Mouse (Mus musculus) lung, postnatal 0 days (tissue): ENCODE results near the gene Efcab12. TPM values are rescaled to one million over a fixed set of nuclear protein-coding genes. Genes with fewer than 3 reads are reported as not detected.
"Not testable (repeated sequence)": the region's sequence is repeated elsewhere in the genome, so short reads cannot be mapped to it uniquely, and the experiment has no call there.

ENCODE experiments used
- ATAC-seq: fragments of 200-750 bp; cut with Nextera tagmentation; 2 replicates; pipeline ENCODE4 v1.8.0; 2017; ENCODE audit warnings: moderate library complexity
- DNase-seq: peaks from one replicate; pipeline ENCODE4 v3.0.0-alpha.2; 2016; ENCODE audit warnings: low spot score
- H3K27ac ChIP-seq: fragments of 300-500 bp; sonication (generic); 2 replicates; pipeline ENCODE4 v1.5.1; 2014; ENCODE audit warnings: antibody characterized with exemption, mild to moderate bottlenecking, low read length, mixed read lengths
- H3K27me3 ChIP-seq: fragments of 300-500 bp; sonication (generic); replicated peaks from 2 replicates; pipeline ENCODE4 v1.6.1; 2014; ENCODE audit warnings: low read length, mixed read lengths; ENCODE audit not compliant: insufficient read depth
- H3K36me3 ChIP-seq: fragments of 300-500 bp; sonication (generic); 2 replicates; pipeline ENCODE4 v1.6.1; 2014; ENCODE audit warnings: low read length, mixed read lengths; ENCODE audit not compliant: insufficient read depth
- H3K4me1 ChIP-seq: fragments of 300-500 bp; sonication (generic); 2 replicates; pipeline ENCODE4 v1.6.1; 2014; ENCODE audit warnings: antibody characterized with exemption, low read depth, low read length, mixed read lengths; ENCODE audit not compliant: insufficient read depth
- H3K4me2 ChIP-seq: fragments of 300-500 bp; sonication (generic); replicated peaks from 2 replicates; pipeline ENCODE4 v1.6.1; 2014; ENCODE audit warnings: low read depth, mild to moderate bottlenecking, low read length, moderate library complexity, mixed read lengths
- H3K4me3 ChIP-seq: fragments of 300-500 bp; sonication (generic); 2 replicates; pipeline ENCODE4 v1.5.1; 2014; ENCODE audit warnings: low read depth, low read length
- H3K9ac ChIP-seq: fragments of 300-500 bp; sonication (generic); replicated peaks from 2 replicates; pipeline ENCODE4 v1.6.1; 2014; ENCODE audit warnings: low read depth, mild to moderate bottlenecking
- H3K9me3 ChIP-seq: fragments of 300-500 bp; sonication (generic); 2 replicates; pipeline ENCODE4 v1.6.1; 2016; ENCODE audit warnings: low read length, mixed read lengths
- CTCF ChIP-seq: IDR thresholded peaks from 2 replicates; pipeline ENCODE4 v1.5.1; 2016; ENCODE audit warnings: antibody characterized with exemption, mild to moderate bottlenecking
- EP300 ChIP-seq: IDR thresholded peaks from 2 replicates; pipeline ENCODE4 v1.6.1; 2016; ENCODE audit warnings: antibody characterized with exemption, mild to moderate bottlenecking, control low read depth
- WGBS: fragments of 180-500 bp; shearing (Covaris S2); extraction: QIAGEN DNeasy Blood & Tissue Kit; methylation state at CpG from one replicate; pipeline ENCODE4 v1.1.7; 2014; 5-methylcytosine and 5-hydroxymethylcytosine counted together
- polyA plus RNA-seq: library from polyadenylated mRNA; unstranded; fragments of >200 nt; fragmentation: Nextera tagmentation; extraction: Ambion mirVana; gene quantifications from 2 replicates; pipeline ENCODE4 v1.2.1, GENCODE M21; 2015

The Efcab12 gene
- polyA plus RNA-seq, 1 experiment from 2014 or later: 1.5 TPM

GRCm38 (mm10) chr6:115877239-115877638, 39.0 kb upstream of the Efcab12 start:
- no peaks in the 10 kb centered on the region for H3K9me3 ChIP-seq
- H3K4me2 ChIP-seq: no peak overlapping the region
- peaks cover 6% of the 10 kb centered on the region; the same call in 1 of the 2 replicates for H3K4me1 ChIP-seq
- no peak for TF ChIP-seq CTCF
- TF ChIP-seq EP300: no peak
- no peak overlapping the region for H3K9ac ChIP-seq
- no peak overlapping the region for H3K27ac ChIP-seq
- ATAC-seq (no peak), DNase-seq (no peak)
- H3K4me3 ChIP-seq: no peak overlapping the region
- H3K27me3 ChIP-seq: no peaks in the 10 kb centered on the region
- no peaks in the 10 kb centered on the region for H3K36me3 ChIP-seq
- 83% methylated on average over 2 of the region's 2 CpGs for WGBS

- not testable (repeated sequence) for H3K27ac ChIP-seq, DNase-seq, H3K4me3 ChIP-seq, H3K9me3 ChIP-seq, H3K4me1 ChIP-seq, H3K27me3 ChIP-seq, H3K4me2 ChIP-seq, ATAC-seq, H3K9ac ChIP-seq, H3K36me3 ChIP-seq
- WGBS: no CpG with 5 or more reads among the region's 3 CpGs
Measured at GRCm38 (mm10) chr6:115871318-115871717, 33.1 kb upstream of the Efcab12 start.

GRCm38 (mm10) chr6:115867157-115867556, 28.9 kb upstream of the Efcab12 start:
- H3K36me3 ChIP-seq, DNase-seq, H3K4me2 ChIP-seq, H3K4me1 ChIP-seq, H3K9me3 ChIP-seq, H3K27ac ChIP-seq, H3K27me3 ChIP-seq, ATAC-seq, H3K9ac ChIP-seq, H3K4me3 ChIP-seq: not testable (repeated sequence)
- whole genome bisulfite sequencing: no CpG with 5 or more reads among the region's 3 CpGs

GRCm38 (mm10) chr6:115865246-115865645, 27.0 kb upstream of the Efcab12 start:
- no peak overlapping the region for H3K4me3 ChIP-seq
- no peak overlapping the region for H3K27ac ChIP-seq
- no peak for DNase-seq
- H3K4me2 ChIP-seq: no peak overlapping the region
- TF ChIP-seq CTCF (no peak), EP300 (no peak)
- no peaks in the 10 kb centered on the region for H3K36me3 ChIP-seq
- H3K27me3 ChIP-seq: no peaks in the 10 kb centered on the region
- no peak overlapping the region for H3K9ac ChIP-seq
- no peaks in the 10 kb centered on the region for H3K9me3 ChIP-seq
- H3K4me1 ChIP-seq: 0 out of 2 replicates have a peak, but pooled peaks cover 5% of the 10 kb centered on the region
- ATAC-seq: no peak
- WGBS: 84% methylated on average over 4 of the region's 4 CpGs

GRCm38 (mm10) chr6:115863340-115863841, 25.2 kb upstream of the Efcab12 start:
- Histone ChIP-seq H3K4me1 (peaks cover 5% of the 10 kb centered on the region; the same call in 1 of the 2 replicates), H3K9ac (no peak overlapping the region), H3K9me3 (no peaks in the 10 kb centered on the region), H3K27ac (peak overlapping the region; percentile 71), H3K4me3 (no peak overlapping the region), H3K36me3 (no peaks in the 10 kb centered on the region), H3K4me2 (no peak overlapping the region), H3K27me3 (no peaks in the 10 kb centered on the region)
- peak; percentile 76 for TF ChIP-seq EP300
- peak; percentile 22; the same call in 1 of the 2 replicates for TF ChIP-seq CTCF
- 43% methylated on average over 7 of the region's 7 CpGs for WGBS
- DNase-seq (peak; percentile 92), ATAC-seq (peak; percentile 81)

- Histone ChIP-seq H3K4me1 (peaks cover 5% of the 10 kb centered on the region; the same call in 1 of the 2 replicates), H3K4me3 (no peak overlapping the region), H3K27ac (no peak overlapping the region), H3K9ac (no peak overlapping the region), H3K9me3 (no peaks in the 10 kb centered on the region), H3K27me3 (no peaks in the 10 kb centered on the region), H3K36me3 (no peaks in the 10 kb centered on the region), H3K4me2 (no peak overlapping the region)
- 33% methylated on average over 7 of the region's 7 CpGs for WGBS
- TF ChIP-seq EP300 (peak; percentile 65; the same call in 1 of the 2 replicates), CTCF (no peak)
- ATAC-seq (peak; percentile 12), DNase-seq (peak; percentile 40)
Measured at GRCm38 (mm10) chr6:115860027-115860556, 21.9 kb upstream of the Efcab12 start.

GRCm38 (mm10) chr6:115859258-115859657, 21.0 kb upstream of the Efcab12 start:
- 41% methylated on average over 4 of the region's 4 CpGs for WGBS
- Histone ChIP-seq H3K4me1 (peaks cover 5% of the 10 kb centered on the region; the same call in 1 of the 2 replicates), H3K4me3 (no peak overlapping the region), H3K9ac (no peak overlapping the region), H3K4me2 (no peak overlapping the region), H3K36me3 (no peaks in the 10 kb centered on the region), H3K27ac (no peak overlapping the region), H3K9me3 (no peaks in the 10 kb centered on the region), H3K27me3 (no peaks in the 10 kb centered on the region)
- no peak for ATAC-seq
- no peak for DNase-seq
- TF ChIP-seq EP300 (no peak), CTCF (no peak)
